Mouse (Mus musculus) ES-CJ7 (cell line): ENCODE measurements around the gene Gpx4.

Experiments
- DNase-seq: peaks from one replicate; pipeline ENCODE4 v3.0.0; 2011; ENCODE audit warnings: low read depth, low spot score

Gene Gpx4

GRCm38 (mm10) chr10:80047041-80047565 is at the start of gene Gpx4:
Gene Gpx4 (plus strand): TSS chr10:80047166.
- no peak for DNase-seq

GRCm38 (mm10) chr10:79997819-79998218 is 49.1 kb upstream of the Gpx4 start:
- DNase-seq: no peak

- DNase-seq: no peak
Observed at GRCm38 (mm10) chr10:80001945-80002344, 45.0 kb upstream of the Gpx4 start.

- DNase-seq: no peak
Observed at GRCm38 (mm10) chr10:80002829-80003228, 44.1 kb upstream of the Gpx4 start.

- peak; percentile 65 for DNase-seq
Observed at GRCm38 (mm10) chr10:80003374-80004232, 43.4 kb upstream of the Gpx4 start.

- DNase-seq: no peak
Observed at GRCm38 (mm10) chr10:80004233-80004705, 42.7 kb upstream of the Gpx4 start.

- DNase-seq: no peak
Observed at GRCm38 (mm10) chr10:80011740-80012139, 35.2 kb upstream of the Gpx4 start.

GRCm38 (mm10) chr10:80013609-80014008 is 33.4 kb upstream of the Gpx4 start:
- no peak for DNase-seq

- peak; percentile 67 for DNase-seq
Observed at GRCm38 (mm10) chr10:80014484-80015290, 32.3 kb upstream of the Gpx4 start.

GRCm38 (mm10) chr10:80015583-80015982 is 31.4 kb upstream of the Gpx4 start:
- no peak for DNase-seq

- DNase-seq: no peak
Observed at GRCm38 (mm10) chr10:80016511-80016910, 30.5 kb upstream of the Gpx4 start, which contains the start of gene Arhgap45. Gene Arhgap45 (plus strand): TSS chr10:80016653.

GRCm38 (mm10) chr10:80016931-80017330 is 30.0 kb upstream of the Gpx4 start:
- no peak for DNase-seq

GRCm38 (mm10) chr10:80017361-80017760 is 29.6 kb upstream of the Gpx4 start:
- DNase-seq: no peak

- DNase-seq: no peak
Observed at GRCm38 (mm10) chr10:80017771-80018170, 29.2 kb upstream of the Gpx4 start.

GRCm38 (mm10) chr10:80018739-80019297 is 28.1 kb upstream of the Gpx4 start:
- no peak for DNase-seq

GRCm38 (mm10) chr10:80019471-80020131 is 27.4 kb upstream of the Gpx4 start:
- no peak for DNase-seq

GRCm38 (mm10) chr10:80020191-80020590 is 26.8 kb upstream of the Gpx4 start:
- DNase-seq: no peak

GRCm38 (mm10) chr10:80020603-80021319 is 26.2 kb upstream of the Gpx4 start:
- DNase-seq: no peak

- DNase-seq: no peak
Observed at GRCm38 (mm10) chr10:80021320-80021641, 25.7 kb upstream of the Gpx4 start.

GRCm38 (mm10) chr10:80022164-80022563 is 24.8 kb upstream of the Gpx4 start:
- no peak for DNase-seq

GRCm38 (mm10) chr10:80022806-80023205 is 24.2 kb upstream of the Gpx4 start:
- no peak for DNase-seq
